Mouse (Mus musculus) cerebellum, adult 9-11 months (tissue): ENCODE measurements around the gene B3galt1.

Source experiments
- DNase-seq: peaks from one replicate; pipeline ENCODE4 v3.0.0; 2022

Gene B3galt1

DNA sequence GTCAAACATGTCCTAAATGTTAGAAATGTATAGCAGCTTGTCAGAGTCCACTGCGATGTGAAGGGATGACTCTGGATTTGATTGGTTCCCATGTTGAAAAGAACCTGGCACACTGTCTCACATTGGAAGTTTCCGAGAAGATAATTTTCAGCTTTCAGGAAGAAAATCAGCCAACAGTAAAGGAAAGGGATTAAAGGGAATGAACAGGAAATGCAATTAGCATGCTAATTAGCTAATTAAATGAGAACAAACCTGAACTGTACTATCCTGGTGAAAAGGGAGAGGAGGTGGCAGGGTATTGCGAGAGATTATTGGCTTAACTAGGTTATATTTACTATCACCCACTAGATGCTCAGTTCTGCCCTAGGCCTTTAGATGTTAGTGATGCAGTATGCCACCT is 185.9 kb downstream of the B3galt1 start:
- no peak for DNase-seq

GRCm38 (mm10) chr2:67756507-67756906 is 190.8 kb downstream of the B3galt1 start:
- no peak for DNase-seq

DNA sequence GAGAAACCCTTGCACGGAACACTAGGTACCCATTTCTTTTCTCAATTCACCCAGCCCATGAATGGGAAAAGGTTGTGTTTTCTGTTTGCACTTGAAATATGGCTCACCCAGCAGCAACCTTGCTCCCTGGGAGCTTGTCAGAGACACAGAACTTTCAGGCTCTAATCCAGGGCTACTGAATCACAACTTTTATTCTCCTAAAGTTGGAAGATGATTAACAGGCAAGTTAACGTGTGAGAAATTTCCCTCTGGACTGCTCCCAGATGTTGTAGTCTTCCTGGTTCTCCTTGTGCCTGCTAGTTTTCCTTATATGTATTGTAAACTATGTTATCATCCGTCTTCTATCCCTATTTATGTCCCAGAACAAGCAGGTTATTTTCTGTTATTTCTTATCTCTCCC is 221.9 kb downstream of the B3galt1 start:
- DNase-seq, result no peak

DNA sequence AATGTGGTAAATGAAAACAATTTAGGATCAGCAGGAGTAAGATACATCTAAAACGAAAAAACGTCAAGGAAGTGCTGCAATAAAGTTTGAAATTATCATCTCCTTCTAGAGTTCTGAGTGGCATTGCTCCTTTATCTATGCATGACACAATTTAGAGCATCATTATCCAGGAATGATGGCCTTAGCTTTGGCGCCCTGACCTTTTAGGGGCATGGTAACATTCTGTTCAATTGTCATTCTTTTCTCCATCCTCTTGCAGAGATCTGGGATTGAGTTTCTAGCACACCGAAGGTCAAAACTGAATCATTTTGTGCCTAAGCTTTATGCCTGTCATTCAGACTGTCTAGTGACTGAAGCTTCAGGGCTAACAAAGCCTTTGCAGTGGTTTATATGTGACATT is 231.9 kb downstream of the B3galt1 start:
- DNase-seq, result no peak

DNA sequence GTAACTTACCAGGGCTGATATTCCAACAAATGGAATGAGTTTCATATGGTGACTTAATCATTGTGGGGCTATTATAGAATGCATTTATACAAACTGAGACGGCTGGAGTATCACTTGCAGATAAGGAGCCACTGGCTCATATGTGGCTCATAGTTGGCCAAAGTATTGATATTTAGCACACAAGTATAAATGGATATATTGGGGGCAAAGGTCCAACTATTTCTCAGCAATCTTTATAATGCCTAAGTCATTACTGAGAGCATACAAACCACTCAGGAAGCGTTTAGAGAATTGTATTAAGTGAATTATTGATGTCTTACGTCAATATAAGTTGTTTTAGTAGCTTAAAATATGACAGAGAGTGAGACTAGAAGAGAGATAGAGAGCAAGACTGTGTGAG is 234.3 kb downstream of the B3galt1 start:
- DNase-seq, result no peak

- no peak for DNase-seq
These were observed 250.5 kb downstream of the B3galt1 start for GRCm38 (mm10) chr2:67816149-67816548.

DNA sequence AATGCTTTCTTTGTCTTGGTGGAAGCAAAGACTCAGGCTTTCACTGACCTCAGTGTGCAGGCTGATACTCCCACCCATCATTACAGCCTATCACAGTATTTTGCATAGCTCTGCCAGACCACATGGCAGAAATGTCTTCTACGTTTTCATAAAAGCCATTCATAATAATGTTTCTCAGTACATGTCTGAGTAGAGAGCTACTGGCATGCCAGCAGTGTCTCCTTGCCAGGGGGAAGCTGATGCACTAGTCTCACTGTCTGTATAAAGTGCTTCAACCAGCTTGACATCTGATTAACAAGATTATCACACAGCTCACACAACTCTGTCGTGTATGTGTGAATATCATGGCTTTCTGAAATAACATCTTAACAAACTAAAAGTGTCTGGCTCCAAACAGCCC is 252.3 kb downstream of the B3galt1 start:
- DNase-seq, result no peak

DNA sequence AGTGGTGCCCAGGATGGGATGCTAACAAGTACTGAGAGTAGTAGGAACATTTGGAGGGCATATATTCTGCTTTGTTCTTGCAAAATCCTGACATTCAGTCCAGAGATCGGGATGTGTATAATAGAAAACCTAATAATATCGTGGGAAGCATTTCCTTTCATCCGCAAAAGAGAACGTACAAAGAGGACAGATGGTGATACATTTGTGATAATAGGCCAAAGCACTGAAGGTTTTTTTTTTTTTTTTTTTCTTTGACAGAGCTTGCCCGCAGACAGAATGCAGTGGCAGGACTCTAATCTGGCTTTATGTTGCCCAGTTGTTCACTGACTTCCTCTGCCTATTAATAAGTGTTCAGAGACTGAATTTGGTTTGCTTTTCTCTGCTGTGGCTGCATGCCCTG is 256.7 kb downstream of the B3galt1 start:
- no peak for DNase-seq

GRCm38 (mm10) chr2:67827697-67828096 is 262.0 kb downstream of the B3galt1 start:
- DNase-seq, result no peak

DNA sequence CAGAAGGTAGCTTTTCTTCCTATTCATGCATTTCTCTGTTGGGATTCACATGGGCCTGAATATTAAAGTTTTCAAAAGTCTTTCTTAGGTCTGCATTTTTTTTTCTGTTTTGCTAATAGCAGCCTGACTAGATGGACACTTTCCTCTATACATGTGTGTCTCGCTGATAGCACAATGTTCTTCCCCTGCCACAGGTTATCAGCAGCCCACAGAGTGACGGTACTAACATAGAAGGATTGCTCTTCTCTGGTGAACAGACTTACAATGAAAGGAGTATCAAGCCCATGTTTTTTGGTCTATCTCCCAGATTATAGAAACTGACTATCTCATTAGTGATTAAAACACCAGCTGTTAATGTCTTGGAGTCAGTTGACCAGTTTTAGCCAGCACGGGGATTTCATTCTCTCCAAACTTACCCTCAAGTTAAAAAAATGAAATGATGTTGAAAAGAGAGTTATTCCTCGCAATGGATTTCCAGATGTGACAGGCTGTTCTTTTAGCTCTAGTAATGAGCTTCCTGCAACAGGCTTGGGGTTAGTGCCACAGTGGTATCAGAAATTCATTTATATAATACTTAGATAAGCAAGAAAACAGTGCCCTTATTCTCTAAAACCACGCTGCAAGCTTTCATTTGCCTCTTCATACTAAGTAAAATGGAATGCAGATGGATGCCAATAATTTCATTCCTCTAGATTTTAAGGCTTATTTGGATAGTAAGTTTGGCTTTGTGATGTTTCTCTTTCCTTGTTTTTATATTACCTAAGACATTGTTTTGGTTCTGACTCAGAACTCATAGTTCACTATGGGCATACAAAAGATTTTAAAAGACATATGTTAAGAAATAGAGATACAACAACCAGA is 263.6 kb downstream of the B3galt1 start:
- DNase-seq, result no peak

GRCm38 (mm10) chr2:67847806-67848205 is 282.1 kb downstream of the B3galt1 start:
- DNase-seq, result no peak

DNA sequence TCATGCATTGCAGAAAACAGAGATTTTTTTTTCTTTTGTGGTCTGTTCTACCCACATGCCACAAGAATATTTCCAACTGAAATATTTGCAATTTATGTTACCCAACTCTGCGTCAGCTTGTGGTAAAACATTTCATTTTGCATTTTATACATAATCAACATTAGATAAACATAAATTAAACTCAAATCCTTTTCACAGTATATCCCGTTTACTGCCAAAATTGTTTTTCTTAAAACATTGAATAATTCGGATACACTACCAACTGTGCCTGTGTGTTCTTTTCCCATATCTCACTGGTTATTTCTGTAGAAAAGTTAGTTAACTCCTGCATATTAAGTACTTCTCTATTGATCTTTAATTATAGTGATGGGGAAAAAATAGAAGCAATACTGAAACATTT is 285.1 kb downstream of the B3galt1 start:
- no peak for DNase-seq

DNA sequence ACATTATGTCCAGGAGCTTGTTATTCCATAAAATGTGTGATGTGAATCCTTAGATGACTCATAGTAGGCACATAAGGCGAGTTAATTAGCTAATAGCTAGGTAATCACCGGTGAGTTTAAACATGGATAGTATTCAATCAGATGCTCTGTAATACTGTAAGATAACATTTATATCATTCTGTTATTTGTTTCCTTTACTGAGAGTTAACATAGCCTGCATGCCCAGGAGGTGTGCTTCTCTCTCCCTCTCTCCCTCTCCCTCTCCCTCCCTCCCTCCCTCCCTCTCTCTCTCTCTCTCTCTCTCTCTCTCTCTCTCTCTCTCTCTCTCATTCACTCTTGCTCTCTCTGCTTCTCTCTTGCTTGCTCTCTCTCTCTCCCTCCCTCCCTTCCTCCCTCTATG is 292.7 kb downstream of the B3galt1 start:
- DNase-seq, result no peak

- DNase-seq, result no peak
These were observed 293.3 kb downstream of the B3galt1 start for GRCm38 (mm10) chr2:67859004-67859403.

DNA sequence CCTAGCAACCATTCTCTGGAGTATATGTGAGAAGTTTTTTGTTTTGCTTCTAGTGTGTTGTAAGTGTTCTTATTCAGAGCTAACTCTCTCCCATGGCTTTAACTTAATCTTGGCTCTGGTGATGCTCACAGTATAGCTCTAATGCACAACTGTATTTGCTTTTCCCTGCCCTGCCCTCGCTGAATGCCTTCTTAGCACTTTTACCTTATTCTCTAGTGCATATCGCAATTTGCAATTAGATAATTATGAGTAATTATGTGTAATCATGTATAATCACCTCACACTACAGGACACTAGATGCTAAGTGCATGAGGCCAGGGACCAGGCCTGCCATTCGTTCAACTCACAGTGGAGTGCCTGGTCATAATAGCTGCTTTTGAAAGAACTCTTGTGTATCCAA is 307.7 kb downstream of the B3galt1 start:
- no peak for DNase-seq

GRCm38 (mm10) chr2:67879836-67880235 is 314.2 kb downstream of the B3galt1 start:
- no peak for DNase-seq

- DNase-seq, result no peak
These were observed 316.1 kb downstream of the B3galt1 start for GRCm38 (mm10) chr2:67881713-67882281.

- no peak for DNase-seq
These were observed 332.5 kb downstream of the B3galt1 start for GRCm38 (mm10) chr2:67897956-67898689.

GRCm38 (mm10) chr2:67901574-67901973 is 335.9 kb downstream of the B3galt1 start:
- peak; percentile 6 for DNase-seq

DNA sequence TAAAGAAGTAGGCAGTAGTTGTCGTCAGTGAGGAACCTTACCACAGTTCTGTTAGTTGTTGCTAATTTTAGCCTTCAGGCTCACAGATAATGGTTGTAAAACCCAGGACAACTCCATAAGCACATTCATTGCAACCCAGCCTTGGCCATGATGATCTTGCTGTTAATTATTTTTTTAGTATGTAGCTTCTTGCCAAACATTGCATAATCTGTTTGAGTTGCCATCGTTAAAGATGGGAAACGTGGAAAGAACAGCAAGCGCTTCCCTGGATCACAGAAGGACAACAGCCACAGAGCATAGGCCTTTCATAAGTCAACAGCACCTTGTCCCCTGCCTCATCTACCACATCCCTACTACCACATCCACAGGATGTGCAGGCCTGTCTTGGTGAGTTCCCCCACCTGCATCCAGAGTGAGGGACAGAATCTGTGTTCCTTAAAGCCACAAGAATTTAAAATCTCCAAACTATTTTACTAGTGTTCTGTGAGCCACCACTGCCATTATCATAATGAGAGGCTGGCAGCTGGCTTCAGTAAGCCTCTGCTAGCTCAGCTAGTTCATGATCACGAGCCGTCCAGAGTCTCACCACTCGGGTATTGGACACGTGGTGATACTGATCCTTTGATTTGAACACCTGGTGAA is 337.1 kb downstream of the B3galt1 start:
- no peak for DNase-seq

GRCm38 (mm10) chr2:67903769-67904168 is 338.1 kb downstream of the B3galt1 start:
- DNase-seq, result no peak

- DNase-seq, result no peak
These were observed 366.3 kb downstream of the B3galt1 start for GRCm38 (mm10) chr2:67931994-67932393.

DNA sequence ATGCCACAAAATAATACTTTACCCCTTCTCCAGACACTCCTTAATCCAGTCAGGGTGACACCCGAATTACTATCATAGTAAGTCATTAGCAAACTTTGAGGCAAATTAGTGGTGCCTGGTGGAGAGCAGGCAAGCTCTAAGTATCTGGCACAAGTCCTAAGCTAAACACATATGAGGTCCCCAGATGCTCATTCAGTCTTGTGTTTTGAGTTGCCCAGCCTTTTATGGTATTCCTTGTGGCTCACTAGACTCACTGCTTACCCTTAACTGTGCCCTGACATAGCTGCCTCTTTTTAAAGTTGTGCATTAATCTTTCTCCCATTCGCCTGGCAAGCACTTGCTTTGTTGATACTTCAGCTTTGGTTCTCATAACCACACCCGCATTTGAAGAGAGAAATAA is 382.7 kb downstream of the B3galt1 start:
- DNase-seq, result no peak
